Mouse (Mus musculus) heart, adult 2 months (tissue): ENCODE results near the gene Edem2. TPM values are rescaled to one million over a fixed set of nuclear protein-coding genes. Genes with fewer than 3 reads are reported as not detected.

Source experiments
- DNase-seq, 2 experiments: peaks; one replicate each; pipeline ENCODE4 v3.0.0; 2021
- H3K27ac ChIP-seq: fragments of 200-600 bp; 2 replicates; pipeline ENCODE4 v1.8.1; 2022
- H3K27me3 ChIP-seq: fragments of 200-500 bp; 2 replicates; pipeline ENCODE4 v1.6.1; 2012; ENCODE audit warnings: mild to moderate bottlenecking, low read length, inconsistent platforms, mixed read lengths; ENCODE audit not compliant: control insufficient read depth, insufficient read depth
- H3K36me3 ChIP-seq: fragments of 200-500 bp; 2 replicates; pipeline ENCODE4 v1.6.1; 2012; ENCODE audit warnings: low read length, inconsistent platforms; ENCODE audit not compliant: control insufficient read depth, insufficient read depth
- H3K4me1 ChIP-seq: fragments of 200-500 bp; 2 replicates; pipeline ENCODE4 v1.6.1; 2011; ENCODE audit warnings: low read length; ENCODE audit not compliant: control insufficient read depth, insufficient read depth
- H3K4me3 ChIP-seq: fragments of 200-600 bp; 2 replicates; pipeline ENCODE4 v1.8.1; 2022
- H3K79me2 ChIP-seq: fragments of 200-500 bp; replicated peaks from 2 replicates; pipeline ENCODE4 v1.6.1; 2012; ENCODE audit warnings: mild to moderate bottlenecking, inconsistent platforms, low read length, moderate library complexity, mixed read lengths; ENCODE audit not compliant: control insufficient read depth, insufficient read depth
- H3K9ac ChIP-seq: fragments of 200-500 bp; 2 replicates; pipeline ENCODE4 v1.6.1; 2012; ENCODE audit warnings: low read depth, mild to moderate bottlenecking, control low read depth, inconsistent platforms, low read length, mixed read lengths
- CTCF ChIP-seq: fragments of 200-600 bp; IDR thresholded peaks from 2 replicates; pipeline ENCODE4 v1.8.1; 2022; ENCODE audit warnings: antibody characterized with exemption, mild to moderate bottlenecking, moderate library complexity
- EP300 ChIP-seq: fragments of 200-500 bp; IDR thresholded peaks from 2 replicates; pipeline ENCODE4 v1.6.1; 2011; ENCODE audit warnings: low read depth, low read length, control low read depth; ENCODE audit not compliant: insufficient read depth
- POLR2A ChIP-seq: fragments of 200-500 bp; IDR thresholded peaks from 2 replicates; pipeline ENCODE4 v1.6.1; 2011; ENCODE audit warnings: mild to moderate bottlenecking, low read depth, low read length, control low read depth; ENCODE audit not compliant: insufficient read depth
- WGBS: fragments of 180-500 bp; shearing (Covaris S2); methylation state at CpG from one replicate; pipeline ENCODE4 v1.1.7; 2018; 5-methylcytosine and 5-hydroxymethylcytosine counted together
- intact Hi-C: fragments of 180-260 bp; cut with DNase I; formaldehyde crosslinking; loops from one replicate; pipeline ENCODE4 v1.15.1; 2025
- polyA plus RNA-seq: library from polyadenylated mRNA; depleted of rRNA; stranded (reverse); fragments of >200 nt; gene quantifications from 2 replicates; pipeline ENCODE4 v1.2.3, GENCODE M21; 2012
- total RNA-seq, 2 experiments: library from RNA; stranded (reverse); gene quantifications; 2 replicates each; pipeline ENCODE4 v1.2.3; 2021

Edem2 gene
- total and polyA plus RNA-seq, 3 experiments, result 6.0 to 14.4 (median 6.4) TPM

GRCm38 (mm10) chr2:155681874-155682273, 47.4 kb downstream of the Edem2 start:
- no peak overlapping the region for H3K4me3 ChIP-seq
- H3K27me3 ChIP-seq, result no peaks in the 10 kb centered on the region
- H3K4me1 ChIP-seq, result peaks cover 8% of the 10 kb centered on the region
- H3K79me2 ChIP-seq, result peaks cover 13% of the 10 kb centered on the region
- 79% methylated on average over 2 of the region's 2 CpGs for WGBS
- no peak for DNase-seq
- H3K9ac ChIP-seq, result no peak overlapping the region
- peaks cover 13% of the 10 kb centered on the region for H3K36me3 ChIP-seq
- no peak for TF ChIP-seq EP300
- no peak for TF ChIP-seq POLR2A
- TF ChIP-seq CTCF, result no peak
- H3K27ac ChIP-seq, result no peak overlapping the region
- intact Hi-C loops, result no loop called here

DNA sequence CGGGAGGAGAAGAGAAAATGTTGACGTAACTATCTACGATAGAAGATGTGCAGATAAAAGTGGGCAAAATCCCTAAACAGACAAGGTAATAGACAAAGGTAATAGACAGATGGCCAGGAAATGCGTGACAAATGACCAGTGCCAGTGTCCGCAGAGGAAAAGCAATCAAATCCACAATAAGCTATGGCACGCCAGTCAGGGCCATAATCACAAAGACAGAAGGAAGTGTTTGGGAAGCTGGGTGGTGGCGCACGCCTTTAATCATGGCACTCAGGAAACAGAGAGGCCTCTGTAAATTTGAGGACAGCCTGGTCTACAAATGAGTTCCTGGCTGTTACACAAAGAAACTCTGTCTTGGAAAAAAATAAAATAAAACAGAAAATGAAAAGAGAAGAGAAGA, 48.1 kb downstream of the Edem2 start:
- H3K9ac ChIP-seq, result no peak overlapping the region
- 56% methylated on average over 8 of the region's 8 CpGs for WGBS
- H3K36me3 ChIP-seq, result peaks cover 10% of the 10 kb centered on the region
- H3K27ac ChIP-seq, result no peak overlapping the region
- peaks cover 8% of the 10 kb centered on the region for H3K4me1 ChIP-seq
- H3K27me3 ChIP-seq, result no peaks in the 10 kb centered on the region
- no peak for TF ChIP-seq POLR2A
- no peak for TF ChIP-seq EP300
- no peak for TF ChIP-seq CTCF
- intact Hi-C loops, result no loop called here
- no peak overlapping the region for H3K4me3 ChIP-seq
- no peak for DNase-seq
- H3K79me2 ChIP-seq, result peaks cover 12% of the 10 kb centered on the region

DNA sequence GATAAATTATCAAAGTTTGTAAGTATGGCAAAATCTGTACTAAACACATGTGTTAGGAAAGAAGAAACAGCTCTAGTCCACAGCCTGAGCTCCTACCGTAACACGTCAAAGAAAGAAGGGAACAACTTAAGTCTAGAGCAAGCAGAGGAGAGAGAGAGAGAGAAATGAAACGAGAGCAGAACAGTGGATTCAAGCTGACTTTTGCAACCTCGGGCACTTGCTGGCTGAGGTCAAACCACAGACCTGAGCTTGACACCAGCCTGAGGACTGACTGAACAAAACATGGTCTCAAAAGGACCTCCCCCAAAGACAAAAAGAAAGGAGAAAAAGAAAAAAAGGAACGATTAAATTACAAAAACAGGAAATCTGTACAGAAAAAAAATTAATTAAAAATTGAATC, 48.7 kb downstream of the Edem2 start:
- Histone ChIP-seq H3K4me1 (peaks cover 8% of the 10 kb centered on the region), H3K9ac (no peak overlapping the region), H3K27me3 (no peaks in the 10 kb centered on the region), H3K79me2 (peaks cover 12% of the 10 kb centered on the region), H3K27ac (no peak overlapping the region), H3K36me3 (peaks cover 11% of the 10 kb centered on the region), H3K4me3 (no peak overlapping the region)
- intact Hi-C loops, result no loop called here
- TF ChIP-seq CTCF (no peak), POLR2A (no peak), EP300 (no peak)
- DNase-seq, result no peak
- WGBS, result 55% methylated on average over 5 of the region's 5 CpGs

DNA sequence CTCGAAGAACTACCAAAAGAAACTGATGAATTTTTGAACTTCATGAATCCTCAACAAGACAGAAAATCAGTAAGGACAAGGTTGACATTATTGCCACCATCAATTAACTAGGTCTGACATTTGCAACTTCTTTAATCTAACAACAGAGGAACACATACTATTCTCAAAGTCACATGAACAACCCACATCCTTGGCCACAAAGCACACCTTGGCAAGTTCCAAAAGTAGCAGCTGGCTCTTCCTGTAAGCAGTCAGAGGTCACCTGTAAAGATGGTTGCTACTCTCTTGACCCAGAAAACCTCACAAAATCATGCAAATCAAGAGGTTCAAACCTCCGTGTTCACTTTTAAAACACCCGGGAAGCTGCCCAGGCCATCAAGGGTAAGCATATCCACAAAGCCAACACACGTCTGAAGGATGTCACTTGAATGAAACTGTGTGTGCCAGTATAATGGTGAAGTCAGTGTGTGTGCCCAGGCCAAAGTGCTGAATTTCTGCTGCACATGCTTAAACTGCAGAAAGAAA, 49.6 kb downstream of the Edem2 start:
- Histone ChIP-seq H3K36me3 (peaks cover 14% of the 10 kb centered on the region), H3K4me3 (no peak overlapping the region), H3K9ac (no peak overlapping the region), H3K79me2 (peaks cover 12% of the 10 kb centered on the region), H3K27me3 (no peaks in the 10 kb centered on the region), H3K4me1 (peaks cover 10% of the 10 kb centered on the region), H3K27ac (no peak overlapping the region)
- TF ChIP-seq CTCF (no peak), EP300 (no peak), POLR2A (no peak)
- DNase-seq, result no peak
- intact Hi-C loops, result no loop called here
- 73% methylated on average over 4 of the region's 4 CpGs for WGBS

GRCm38 (mm10) chr2:155675118-155675517, 54.2 kb downstream of the Edem2 start:
- peaks cover 4% of the 10 kb centered on the region for H3K4me1 ChIP-seq
- no peak overlapping the region for H3K9ac ChIP-seq
- no peak for DNase-seq
- intact Hi-C loops, result no loop called here
- no peak overlapping the region for H3K27ac ChIP-seq
- WGBS, result 35% methylated on average over 4 of the region's 4 CpGs
- peaks cover 6% of the 10 kb centered on the region for H3K79me2 ChIP-seq
- no peak overlapping the region for H3K4me3 ChIP-seq
- no peaks in the 10 kb centered on the region for H3K27me3 ChIP-seq
- TF ChIP-seq EP300, result no peak
- peaks cover 11% of the 10 kb centered on the region for H3K36me3 ChIP-seq

GRCm38 (mm10) chr2:155673546-155673945, 55.7 kb downstream of the Edem2 start:
- Histone ChIP-seq H3K79me2 (peaks cover 3% of the 10 kb centered on the region; the same call in 1 of the 2 replicates), H3K36me3 (peaks cover 7% of the 10 kb centered on the region; the same call in 1 of the 2 replicates), H3K4me1 (peaks cover 2% of the 10 kb centered on the region), H3K27ac (no peak overlapping the region), H3K4me3 (no peak overlapping the region), H3K27me3 (no peaks in the 10 kb centered on the region), H3K9ac (no peak overlapping the region)
- peak; percentile 55 to 66 for DNase-seq
- WGBS, result 19% methylated on average over 2 of the region's 2 CpGs
- TF ChIP-seq EP300 (0 out of 2 replicates have a peak, but pooled peaks have one; percentile 18), CTCF (peak; percentile 78), POLR2A (no peak)
- intact Hi-C loops, result loop anchor here (1.0 to 2.0 kb wide), 2 partner anchors 23 to 91 kb away; no protein-coding TSS in a partner anchor
